Mouse (Mus musculus): ENCODE data around the gene Olfr937. TPM values are rescaled to one million over a fixed set of nuclear protein-coding genes. Genes with fewer than 3 reads are reported as not detected.

Gene Olfr937
- not detected in 2 replicates for polyA plus RNA-seq (2012; rRNA removed)

DNA sequence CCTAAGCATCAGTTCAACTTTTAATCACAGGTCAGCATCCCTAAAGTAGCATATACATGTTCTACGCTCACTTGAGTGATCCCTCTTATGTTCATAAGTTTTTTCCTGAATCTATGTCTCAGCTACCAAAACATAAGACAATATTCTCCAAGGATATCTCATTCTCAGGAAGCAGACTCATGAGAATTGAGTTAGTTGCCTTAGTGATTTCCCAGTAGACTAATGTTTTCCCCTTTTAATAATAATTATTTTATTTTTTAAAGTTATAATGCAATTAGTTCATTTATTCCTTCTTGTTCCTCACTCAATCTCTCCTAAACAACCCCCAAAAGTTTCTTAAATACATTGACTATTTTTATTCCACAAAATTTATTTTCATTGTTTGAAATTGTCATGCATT, at the start of gene Olfr937:
Gene Olfr937 (minus strand): TSS at position 101 of the 400 bp plus-strand sequence.
- TF ChIP-seq CTCF (IDR thresholded peaks at IDR 0.05; ENCODE audit: extremely low read depth, insufficient read depth, low read length): no peak
- TF ChIP-seq POLR2A (IDR thresholded peaks at IDR 0.05; ENCODE audit: extremely low read depth, insufficient read depth, low read length): no peak
- Histone ChIP-seq H3K4me3 (ENCODE audit: insufficient read depth, low read length) (no peak within 1 kb of the TSS), H3K27ac (ENCODE audit: insufficient read depth, low read length) (no peak within 1 kb of the TSS), H3K4me1 (ENCODE audit: control insufficient read depth, insufficient read depth, low read length) (no peaks in the 10 kb centered on the region)

DNA sequence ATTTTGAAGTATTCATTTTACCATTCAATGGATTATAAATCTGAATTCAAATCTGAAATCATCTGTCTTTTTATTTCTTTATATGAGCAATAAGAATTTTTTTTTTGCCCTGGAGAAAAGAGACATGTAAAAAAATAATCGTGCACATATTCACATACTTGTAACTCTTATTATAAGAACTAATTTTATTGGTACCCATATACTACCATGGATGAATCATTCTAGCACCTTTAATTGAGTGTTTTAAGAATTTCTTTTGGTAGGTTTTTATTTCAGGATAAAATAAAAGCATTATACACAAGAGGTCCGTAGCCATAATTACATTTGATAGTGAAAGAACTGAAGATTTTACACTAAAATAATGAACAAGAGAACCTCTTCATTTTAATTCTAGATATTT, 14.0 kb upstream of the Olfr937 start, which contains the start of gene Olfr938:
Gene Olfr938 (minus strand): TSS at position 101 of the 400 bp plus-strand sequence.
- Histone ChIP-seq H3K4me3 (ENCODE audit: insufficient read depth, low read length) (no peak within 1 kb of the TSS), H3K27ac (ENCODE audit: insufficient read depth, low read length) (no peak within 1 kb of the TSS), H3K4me1 (ENCODE audit: control insufficient read depth, insufficient read depth, low read length) (no peaks in the 10 kb centered on the region)
- TF ChIP-seq CTCF (IDR thresholded peaks at IDR 0.05; ENCODE audit: extremely low read depth, insufficient read depth, low read length): no peak

DNA sequence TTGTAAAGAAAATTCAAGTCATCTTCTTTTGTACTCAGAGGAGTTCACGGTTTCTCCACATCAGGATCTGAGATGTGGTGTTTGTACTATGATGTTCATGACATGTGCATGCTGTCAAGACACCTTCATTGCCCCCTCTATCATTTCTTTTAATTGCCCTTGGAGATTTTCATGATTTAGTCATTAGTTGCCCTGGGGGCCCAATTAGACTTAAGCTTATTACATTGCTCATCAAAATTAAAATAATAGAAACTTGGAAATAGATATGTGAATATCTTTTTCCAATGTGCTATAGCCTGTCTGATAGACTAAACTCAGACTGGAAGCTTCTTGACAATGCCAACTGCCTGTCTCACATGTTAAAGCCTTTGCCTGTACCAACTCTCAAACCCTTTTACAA, 41.5 kb downstream of the Olfr937 start, which contains the start of gene Olfr146:
Gene Olfr146 (minus strand): TSS at position 101 of the 400 bp plus-strand sequence.
- H3K4me3 ChIP-seq (ENCODE audit: insufficient read depth, low read length): no peak within 1 kb of the TSS

More for the DNA sequence above, 41.5 kb downstream of the Olfr937 start, which contains the start of gene Olfr146:
- Histone ChIP-seq H3K27ac (ENCODE audit: insufficient read depth, low read length) (no peak within 1 kb of the TSS), H3K4me1 (ENCODE audit: control insufficient read depth, insufficient read depth, low read length) (no peaks in the 10 kb centered on the region)
- no peak for TF ChIP-seq POLR2A (IDR thresholded peaks at IDR 0.05; ENCODE audit: extremely low read depth, insufficient read depth, low read length)

Other genes starting within 250 kb of the Olfr937 start
- gene Olfr923, start 238.4 kb downstream of the Olfr937 start, polyA plus RNA-seq (2012; rRNA removed): not detected in 2 replicates
- gene Olfr924, start 220.5 kb downstream of the Olfr937 start, polyA plus RNA-seq (2012; rRNA removed): not detected in 2 replicates
- not detected in 2 replicates for gene Olfr26, start 209.9 kb downstream of the Olfr937 start, polyA plus RNA-seq (2012; rRNA removed)
- not detected in 2 replicates for gene Olfr926, start 187.8 kb downstream of the Olfr937 start, polyA plus RNA-seq (2012; rRNA removed)
- gene Olfr930, start 135.1 kb downstream of the Olfr937 start, polyA plus RNA-seq (2012; rRNA removed): not detected in 2 replicates
- not detected in 2 replicates for gene Olfr933, start 92.6 kb downstream of the Olfr937 start, polyA plus RNA-seq (2012; rRNA removed)
- gene Olfr934, start 76.6 kb downstream of the Olfr937 start, polyA plus RNA-seq (2012; rRNA removed): not detected in 2 replicates
- gene Olfr935, start 65.3 kb downstream of the Olfr937 start, polyA plus RNA-seq (2012; rRNA removed): not detected in 2 replicates
- not detected in 2 replicates for gene Olfr146, start 41.6 kb downstream of the Olfr937 start, polyA plus RNA-seq (2012; rRNA removed)
- not detected in 2 replicates for gene Olfr938, start 13.9 kb upstream of the Olfr937 start, polyA plus RNA-seq (2012; rRNA removed)
- not detected in 2 replicates for gene Olfr27, start 63.2 kb upstream of the Olfr937 start, polyA plus RNA-seq (2012; rRNA removed)
- not detected in 2 replicates for gene Olfr943, start 101.4 kb upstream of the Olfr937 start, polyA plus RNA-seq (2012; rRNA removed)
- not detected in 2 replicates for gene Olfr944, start 137.0 kb upstream of the Olfr937 start, polyA plus RNA-seq (2012; rRNA removed)
- gene Olfr1537, start 185.0 kb upstream of the Olfr937 start, polyA plus RNA-seq (2012; rRNA removed): not detected in 2 replicates
- gene Olfr945, start 211.9 kb upstream of the Olfr937 start, polyA plus RNA-seq (2012; rRNA removed): not detected in 2 replicates

All from cortical plate, adult 2 months (tissue).